Mouse (Mus musculus) small intestine, adult 2 months (tissue): ENCODE results near the gene Cog4. TPM values are rescaled to one million over a fixed set of nuclear protein-coding genes. Genes with fewer than 3 reads are reported as not detected.

ENCODE experiments used
- H3K27ac ChIP-seq: fragments of 200-500 bp; 2 replicates; pipeline ENCODE4 v1.5.1; 2012; ENCODE audit warnings: low read depth, low read length, control low read depth, inconsistent platforms; ENCODE audit not compliant: insufficient read depth
- H3K27me3 ChIP-seq: fragments of 200-500 bp; 2 replicates; pipeline ENCODE4 v1.6.1; 2012; ENCODE audit warnings: mild to moderate bottlenecking, moderate library complexity, low read length, inconsistent platforms; ENCODE audit not compliant: control insufficient read depth, insufficient read depth
- H3K36me3 ChIP-seq: fragments of 200-500 bp; 2 replicates; pipeline ENCODE4 v1.6.1; 2012; ENCODE audit warnings: mild to moderate bottlenecking, low read length, control low read depth, inconsistent platforms; ENCODE audit not compliant: control insufficient read depth, insufficient read depth
- H3K4me1 ChIP-seq: fragments of 200-500 bp; 2 replicates; pipeline ENCODE4 v1.6.1; 2012; ENCODE audit warnings: low read length, inconsistent platforms, mixed read lengths; ENCODE audit not compliant: control insufficient read depth, insufficient read depth, insufficient read length
- H3K4me3 ChIP-seq: fragments of 200-500 bp; 2 replicates; pipeline ENCODE4 v1.5.1; 2012; ENCODE audit warnings: low read depth, mild to moderate bottlenecking, control low read depth, inconsistent platforms, low read length, moderate library complexity
- CTCF ChIP-seq: fragments of 200-500 bp; IDR thresholded peaks from 2 replicates; pipeline ENCODE4 v1.5.1; 2012; ENCODE audit warnings: low read depth, mild to moderate bottlenecking, control low read depth, inconsistent platforms, low read length, moderate library complexity, mixed read lengths; ENCODE audit not compliant: insufficient replicate concordance, insufficient read length; ENCODE audit errors: extremely low read depth
- POLR2A ChIP-seq: fragments of 200-500 bp; IDR thresholded peaks from 2 replicates; pipeline ENCODE4 v1.6.1; 2012; ENCODE audit warnings: low read depth, mild to moderate bottlenecking, control low read depth, inconsistent platforms, low read length, moderate library complexity
- WGBS: fragments of 180-500 bp; shearing (Covaris S2); methylation state at CpG from one replicate; pipeline ENCODE4 v1.1.7; 2018; 5-methylcytosine and 5-hydroxymethylcytosine counted together
- polyA plus RNA-seq: library from polyadenylated mRNA; depleted of rRNA; stranded (reverse); fragments of >200 nt; gene quantifications from 2 replicates; pipeline ENCODE4 v1.2.3, GENCODE M21; 2012

The Cog4 gene
- polyA plus RNA-seq, 1 experiment, result 21.6 TPM

GRCm38 (mm10) chr8:110808495-110809472 lies 37.6 kb upstream of the Cog4 start:
- Histone ChIP-seq H3K27me3 (no peaks in the 10 kb centered on the region), H3K36me3 (peaks cover 42% of the 10 kb centered on the region), H3K4me1 (peaks cover 5% of the 10 kb centered on the region; the same call in 1 of the 2 replicates), H3K27ac (peak overlapping the region; percentile 40; the same call in 1 of the 2 replicates), H3K4me3 (no peak overlapping the region)
- WGBS, result 59% methylated on average over 13 of the region's 13 CpGs
- TF ChIP-seq POLR2A (no peak), CTCF (no peak)

- Histone ChIP-seq H3K4me3 (no peak overlapping the region), H3K27me3 (no peaks in the 10 kb centered on the region), H3K4me1 (peaks cover 4% of the 10 kb centered on the region; the same call in 1 of the 2 replicates), H3K36me3 (peaks cover 52% of the 10 kb centered on the region), H3K27ac (no peak overlapping the region)
- 44% methylated on average over 2 of the region's 2 CpGs for WGBS
- TF ChIP-seq CTCF (no peak), POLR2A (no peak)
Observed at GRCm38 (mm10) chr8:110809831-110810230, 36.6 kb upstream of the Cog4 start.

GRCm38 (mm10) chr8:110810481-110811065 lies 35.8 kb upstream of the Cog4 start:
- Histone ChIP-seq H3K4me3 (no peak overlapping the region), H3K27ac (no peak overlapping the region), H3K27me3 (no peaks in the 10 kb centered on the region), H3K4me1 (0 out of 2 replicates have a peak, but pooled peaks cover 1% of the 10 kb centered on the region), H3K36me3 (peaks cover 58% of the 10 kb centered on the region)
- 82% methylated on average over 7 of the region's 7 CpGs for WGBS
- TF ChIP-seq POLR2A (no peak), CTCF (no peak)

DNA sequence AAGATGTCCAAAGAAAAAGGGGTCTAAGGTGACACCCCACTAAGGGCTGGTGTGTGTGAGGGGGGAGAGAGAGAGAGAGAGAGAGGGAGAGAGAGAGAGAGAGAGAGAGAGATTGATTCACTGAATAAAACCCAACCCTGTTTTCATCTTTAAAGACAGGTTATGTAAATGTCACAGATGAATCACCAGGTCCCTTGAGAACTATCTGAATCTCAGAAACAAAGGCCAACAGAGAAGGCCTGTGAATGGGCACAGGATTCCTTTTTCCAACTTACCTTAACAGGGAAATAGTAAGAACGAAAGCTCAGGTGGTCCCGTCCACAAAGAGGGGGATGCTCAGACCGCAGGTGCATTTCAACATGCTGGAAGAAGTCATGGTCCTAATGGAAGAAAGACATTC lies 35.3 kb upstream of the Cog4 start:
- no peak overlapping the region for H3K4me3 ChIP-seq
- no peaks in the 10 kb centered on the region for H3K4me1 ChIP-seq
- H3K27me3 ChIP-seq, result no peaks in the 10 kb centered on the region
- 92% methylated on average over 3 of the region's 3 CpGs for WGBS
- no peak for TF ChIP-seq CTCF
- TF ChIP-seq POLR2A, result no peak
- no peak overlapping the region for H3K27ac ChIP-seq
- peaks cover 64% of the 10 kb centered on the region for H3K36me3 ChIP-seq

GRCm38 (mm10) chr8:110811793-110812192 lies 34.6 kb upstream of the Cog4 start:
- Histone ChIP-seq H3K36me3 (peaks cover 69% of the 10 kb centered on the region), H3K4me3 (no peak overlapping the region), H3K27ac (no peak overlapping the region), H3K27me3 (no peaks in the 10 kb centered on the region), H3K4me1 (no peaks in the 10 kb centered on the region)
- no peak for TF ChIP-seq CTCF
- no peak for TF ChIP-seq POLR2A
- 88% methylated on average over 7 of the region's 7 CpGs for WGBS

DNA sequence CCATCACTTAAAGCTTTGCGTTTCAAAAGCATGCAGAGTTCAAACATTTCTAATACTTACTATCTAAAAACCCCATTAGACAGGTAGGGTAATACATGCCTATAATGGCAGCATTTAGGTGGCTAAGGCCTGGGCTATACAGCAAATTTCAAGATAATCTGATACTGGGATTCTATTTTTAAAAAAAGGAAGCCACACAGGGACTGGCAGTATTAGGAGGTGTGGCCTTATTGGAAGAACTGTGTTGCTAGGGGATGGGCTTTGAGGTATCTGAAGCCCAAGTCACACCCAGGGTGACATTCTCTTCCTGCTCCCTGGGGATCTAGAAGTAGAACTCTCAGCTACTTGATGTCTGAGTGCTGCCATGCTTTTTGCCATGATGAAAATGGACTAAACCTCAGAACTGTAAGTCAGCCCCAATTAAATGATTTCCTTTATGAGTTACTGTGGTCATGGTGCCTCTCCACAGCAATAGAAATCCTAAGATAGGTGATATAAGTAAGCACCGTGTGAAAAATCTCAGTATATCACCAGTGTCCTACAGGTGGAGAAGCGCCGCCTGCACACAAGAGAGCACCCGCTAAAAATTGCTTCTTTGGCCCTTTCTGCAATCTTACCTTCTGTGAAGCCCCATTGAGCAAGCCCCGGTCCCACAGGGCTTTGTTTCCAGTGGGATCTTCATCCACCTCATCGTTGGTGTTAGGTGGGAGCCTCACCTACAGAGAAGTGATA lies 33.9 kb upstream of the Cog4 start:
- Histone ChIP-seq H3K4me3 (no peak overlapping the region), H3K27ac (peak overlapping the region; percentile 27; the same call in 1 of the 2 replicates), H3K36me3 (peaks cover 76% of the 10 kb centered on the region), H3K4me1 (no peaks in the 10 kb centered on the region), H3K27me3 (no peaks in the 10 kb centered on the region)
- no peak for TF ChIP-seq POLR2A
- TF ChIP-seq CTCF, result no peak
- WGBS, result 88% methylated on average over 7 of the region's 7 CpGs
